Mouse (Mus musculus) stomach, embryonic 14.5 days (tissue): ENCODE data around the gene Dhx8. TPM values are rescaled to one million over a fixed set of nuclear protein-coding genes. Genes with fewer than 3 reads are reported as not detected.

Experiments used
- ATAC-seq: fragments of 200-750 bp; cut with Nextera tagmentation; 2 replicates; pipeline ENCODE4 v1.8.0; 2017; ENCODE audit warnings: low read depth, moderate TSS enrichment; ENCODE audit not compliant: insufficient number of reproducible peaks, insufficient read depth, low FRiP score
- H3K27ac ChIP-seq: fragments of 300-500 bp; sonication (generic); 2 replicates; pipeline ENCODE4 v1.5.1; 2014; ENCODE audit warnings: mild to moderate bottlenecking, low read length, moderate library complexity, mixed read lengths
- H3K27me3 ChIP-seq: fragments of 300-500 bp; sonication (generic); 2 replicates; pipeline ENCODE4 v1.6.1; 2014; ENCODE audit warnings: low read length, control low read depth, mixed read lengths; ENCODE audit not compliant: control insufficient read depth, insufficient read depth
- H3K36me3 ChIP-seq: fragments of 300-500 bp; sonication (generic); 2 replicates; pipeline ENCODE4 v1.6.1; 2014; ENCODE audit warnings: mild to moderate bottlenecking, control low read depth, low read length, moderate library complexity, mixed read lengths; ENCODE audit not compliant: control insufficient read depth, insufficient read depth
- H3K4me1 ChIP-seq: fragments of 300-500 bp; sonication (generic); 2 replicates; pipeline ENCODE4 v1.6.1; 2014; ENCODE audit warnings: low read length, control low read depth, mixed read lengths; ENCODE audit not compliant: control insufficient read depth, insufficient read depth
- H3K4me2 ChIP-seq: fragments of 300-500 bp; sonication (generic); replicated peaks from 2 replicates; pipeline ENCODE4 v1.6.1; 2014; ENCODE audit warnings: low read depth, low read length, control low read depth
- H3K4me3 ChIP-seq: fragments of 300-500 bp; sonication (generic); 2 replicates; pipeline ENCODE4 v1.5.1; 2014; ENCODE audit warnings: low read depth, low read length, control low read depth
- H3K9ac ChIP-seq: fragments of 300-500 bp; sonication (generic); replicated peaks from 2 replicates; pipeline ENCODE4 v1.6.1; 2014; ENCODE audit warnings: low read depth, mild to moderate bottlenecking, control low read depth, low read length, moderate library complexity, mixed read lengths
- H3K9me3 ChIP-seq: fragments of 300-500 bp; sonication (generic); 2 replicates; pipeline ENCODE4 v1.6.1; 2016; ENCODE audit warnings: low read depth, low read length, control low read depth; ENCODE audit not compliant: control insufficient read depth
- WGBS: fragments of 180-500 bp; shearing (Covaris S2); extraction: QIAGEN DNeasy Blood & Tissue Kit; methylation state at CpG from one replicate; pipeline ENCODE4 v1.1.7; 2014; 5-methylcytosine and 5-hydroxymethylcytosine counted together
- polyA plus RNA-seq: library from polyadenylated mRNA; unstranded; fragments of >200 nt; fragmentation: Nextera tagmentation; extraction: Ambion mirVana; gene quantifications from 2 replicates; pipeline ENCODE4 v1.2.1, GENCODE M21; 2014

The Dhx8 gene
- polyA plus RNA-seq, 1 experiment from 2014 or later = 35.3 TPM

DNA sequence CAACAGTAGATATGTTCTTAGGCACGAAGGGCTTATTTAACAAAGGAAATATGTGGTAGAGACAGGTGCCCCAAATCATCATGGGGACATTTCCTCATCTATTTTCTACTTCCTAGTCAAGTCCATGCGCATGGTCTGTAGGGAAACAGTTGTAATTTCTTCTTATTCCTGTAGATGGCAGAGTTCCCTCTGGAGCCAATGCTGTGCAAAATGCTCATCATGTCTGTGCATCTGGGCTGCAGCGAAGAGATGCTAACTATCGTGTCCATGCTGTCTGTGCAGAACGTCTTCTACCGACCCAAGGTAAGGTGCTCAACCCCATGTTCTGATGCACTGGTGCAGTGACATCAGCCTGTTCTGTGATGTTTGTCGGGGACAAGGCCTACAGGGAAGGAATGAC lies 31.0 kb downstream of the Dhx8 start:
- H3K36me3 ChIP-seq = peaks cover 51% of the 10 kb centered on the region
- WGBS = 54% methylated on average over 7 of the region's 7 CpGs

DNA sequence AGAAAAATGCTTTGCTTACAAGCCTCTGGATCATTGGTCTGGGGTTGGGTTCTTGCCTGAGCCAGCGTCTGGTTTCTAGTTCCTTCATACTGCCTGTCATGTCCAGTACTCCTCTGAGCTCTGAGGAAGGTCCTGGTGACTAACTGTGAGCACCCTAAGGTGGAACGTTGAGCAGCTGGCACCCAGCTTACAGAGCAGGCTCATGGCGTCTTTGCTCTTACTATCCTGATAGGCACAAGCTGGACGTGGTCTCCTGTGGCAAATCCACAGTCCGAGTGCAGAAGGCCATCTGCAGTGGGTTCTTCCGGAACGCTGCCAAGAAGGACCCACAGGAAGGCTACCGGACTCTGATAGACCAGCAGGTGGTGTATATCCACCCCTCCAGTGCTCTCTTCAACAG lies 31.8 kb downstream of the Dhx8 start:
- Histone ChIP-seq H3K9me3 (no peaks in the 10 kb centered on the region), H3K9ac (no peak overlapping the region), H3K4me2 (no peak overlapping the region), H3K27ac (no peak overlapping the region), H3K27me3 (no peaks in the 10 kb centered on the region), H3K4me1 (no peaks in the 10 kb centered on the region), H3K36me3 (peaks cover 44% of the 10 kb centered on the region), H3K4me3 (no peak overlapping the region)
- WGBS = 84% methylated on average over 8 of the region's 8 CpGs
- ATAC-seq = no peak

More for the DNA sequence above, 31.0 kb downstream of the Dhx8 start:
- ATAC-seq = no peak
- Histone ChIP-seq H3K27ac (no peak overlapping the region), H3K4me1 (no peaks in the 10 kb centered on the region), H3K9me3 (no peaks in the 10 kb centered on the region), H3K4me2 (no peak overlapping the region), H3K27me3 (no peaks in the 10 kb centered on the region), H3K4me3 (no peak overlapping the region), H3K9ac (no peak overlapping the region)

DNA sequence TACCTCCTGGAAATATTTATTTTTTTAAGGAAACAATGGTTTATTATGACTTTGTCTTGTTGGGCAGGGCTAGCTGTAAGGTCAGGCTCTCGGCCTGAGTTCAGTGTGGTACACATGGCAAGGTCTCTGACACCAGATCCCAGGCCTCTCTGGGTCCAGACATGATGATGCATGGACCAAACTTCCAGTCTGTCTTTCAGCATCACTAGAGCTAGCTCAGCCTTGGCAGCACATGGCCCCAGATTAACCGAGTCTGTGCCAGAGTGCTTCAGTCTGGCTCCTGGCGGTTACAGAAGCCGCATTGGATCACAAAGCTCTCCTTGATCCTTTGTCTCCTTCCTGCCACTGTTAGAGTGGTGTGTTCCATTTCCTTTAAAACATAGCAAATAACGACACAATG lies 34.6 kb downstream of the Dhx8 start:
- 71% methylated on average over 5 of the region's 5 CpGs for WGBS
- H3K27me3 ChIP-seq = no peaks in the 10 kb centered on the region
- no peak for ATAC-seq
- H3K4me1 ChIP-seq = peaks cover 5% of the 10 kb centered on the region; the same call in 1 of the 2 replicates
- peaks cover 41% of the 10 kb centered on the region for H3K36me3 ChIP-seq
- H3K9me3 ChIP-seq = no peaks in the 10 kb centered on the region
- H3K4me3 ChIP-seq = no peak overlapping the region
- no peak overlapping the region for H3K27ac ChIP-seq
- no peak overlapping the region for H3K4me2 ChIP-seq
- no peak overlapping the region for H3K9ac ChIP-seq

DNA sequence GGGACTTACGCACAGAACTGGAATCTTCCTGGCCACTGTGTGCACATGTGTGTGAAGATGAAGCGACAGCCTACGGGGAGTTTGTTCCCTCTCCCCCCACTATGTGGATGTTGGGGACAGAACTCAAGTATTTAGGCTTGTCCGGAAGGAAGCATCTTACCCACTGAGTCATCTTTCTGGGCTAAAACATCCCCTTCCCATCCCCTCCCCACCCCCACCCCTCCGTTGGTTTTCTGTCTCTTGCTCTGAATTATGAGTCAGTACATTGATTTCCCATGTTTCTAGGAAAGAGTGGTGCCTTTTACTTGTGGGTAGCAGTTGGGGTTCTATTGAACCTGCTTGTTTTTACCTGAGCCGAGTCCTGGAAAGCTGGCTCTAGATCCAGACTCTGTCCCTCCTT lies 36.0 kb downstream of the Dhx8 start:
- ATAC-seq = no peak
- peaks cover 11% of the 10 kb centered on the region; the same call in 1 of the 2 replicates for H3K4me1 ChIP-seq
- no peaks in the 10 kb centered on the region for H3K27me3 ChIP-seq
- peaks cover 36% of the 10 kb centered on the region for H3K36me3 ChIP-seq
- WGBS = 84% methylated on average over 6 of the region's 6 CpGs
- no peaks in the 10 kb centered on the region for H3K9me3 ChIP-seq
- H3K9ac ChIP-seq = no peak overlapping the region
- H3K27ac ChIP-seq = no peak overlapping the region
- no peak overlapping the region for H3K4me2 ChIP-seq
- no peak overlapping the region for H3K4me3 ChIP-seq

DNA sequence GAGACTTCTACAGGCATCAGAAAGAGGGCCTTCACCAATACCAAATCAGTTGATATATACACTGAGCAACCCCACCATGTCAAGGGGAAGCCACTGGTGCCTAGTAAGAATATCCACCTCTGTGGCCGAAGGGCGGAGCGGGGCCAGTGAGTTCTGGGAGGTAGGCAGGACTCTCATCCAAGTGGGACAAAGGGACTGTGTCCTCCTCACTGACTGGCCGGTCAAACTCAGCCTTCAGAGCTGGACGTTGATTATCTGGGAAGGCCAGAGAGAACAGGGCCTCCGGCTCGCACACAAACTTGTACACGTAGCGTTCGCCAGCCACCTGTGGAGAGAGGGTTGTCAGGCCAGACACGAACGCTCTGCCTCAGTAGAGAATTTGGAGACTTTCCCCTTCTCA lies 37.5 kb downstream of the Dhx8 start:
- Histone ChIP-seq H3K4me1 (peaks cover 11% of the 10 kb centered on the region; the same call in 1 of the 2 replicates), H3K4me2 (no peak overlapping the region), H3K9ac (no peak overlapping the region), H3K9me3 (no peaks in the 10 kb centered on the region), H3K36me3 (peaks cover 23% of the 10 kb centered on the region), H3K27ac (no peak overlapping the region), H3K27me3 (no peaks in the 10 kb centered on the region), H3K4me3 (no peak overlapping the region)
- ATAC-seq = no peak
- WGBS = 92% methylated on average over 12 of the region's 12 CpGs

DNA sequence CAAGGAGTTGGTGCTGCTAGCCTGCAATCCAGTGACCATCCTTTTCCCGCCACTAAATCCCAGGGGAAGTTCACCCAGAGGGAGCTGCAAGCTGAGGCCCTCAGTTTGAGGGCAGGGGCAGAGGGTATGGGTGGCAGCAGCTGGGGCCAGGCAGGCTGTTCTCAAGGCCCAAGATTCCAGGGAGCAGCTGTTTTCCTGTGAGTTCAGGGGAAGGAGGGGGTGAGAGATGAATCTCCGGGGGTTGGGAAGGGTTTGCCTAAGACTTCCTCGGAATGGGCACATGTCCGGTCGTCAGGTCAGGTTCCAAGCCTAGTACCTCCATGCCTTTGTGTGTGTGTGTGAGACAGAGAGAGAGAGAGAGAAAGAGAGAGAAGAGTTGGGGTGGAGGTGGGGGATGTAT lies 39.3 kb downstream of the Dhx8 start:
- no peaks in the 10 kb centered on the region for H3K27me3 ChIP-seq
- 5% methylated on average over 5 of the region's 5 CpGs for WGBS
- peak overlapping the region; percentile 46 for H3K4me2 ChIP-seq
- H3K27ac ChIP-seq = no peak overlapping the region
- peak; percentile 20; the same call in 1 of the 2 replicates for ATAC-seq
- H3K9ac ChIP-seq = no peak overlapping the region
- H3K4me1 ChIP-seq = peaks cover 11% of the 10 kb centered on the region; the same call in 1 of the 2 replicates
- H3K36me3 ChIP-seq = peaks cover 8% of the 10 kb centered on the region
- peak overlapping the region; percentile 5; the same call in 1 of the 2 replicates for H3K4me3 ChIP-seq
- no peaks in the 10 kb centered on the region for H3K9me3 ChIP-seq

DNA sequence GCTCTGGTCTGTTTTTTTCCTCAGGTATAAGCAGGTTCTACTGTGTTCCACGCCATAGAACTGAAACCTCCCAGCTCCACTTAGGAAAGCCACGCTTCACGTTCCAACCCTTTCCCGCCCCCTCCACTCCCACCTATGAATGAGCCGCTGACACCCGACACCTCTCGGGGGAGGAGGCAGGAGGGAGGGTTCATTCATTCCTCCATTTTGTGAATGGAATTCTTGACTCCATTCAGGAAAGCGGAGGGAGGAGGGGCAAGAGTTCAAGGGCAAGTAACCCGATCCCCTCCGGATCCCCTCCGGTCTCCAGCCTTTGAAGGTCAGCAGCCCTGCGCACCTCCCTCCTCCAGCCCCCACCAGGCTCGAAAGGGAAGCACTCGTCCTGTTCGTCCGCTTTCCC lies 39.7 kb downstream of the Dhx8 start:
- peak; percentile 85 for ATAC-seq
- Histone ChIP-seq H3K36me3 (peaks cover 4% of the 10 kb centered on the region), H3K9me3 (no peaks in the 10 kb centered on the region), H3K4me2 (peak overlapping the region; percentile 46), H3K4me3 (peak overlapping the region; percentile 18), H3K27ac (no peak overlapping the region), H3K9ac (no peak overlapping the region), H3K4me1 (peaks cover 11% of the 10 kb centered on the region; the same call in 1 of the 2 replicates), H3K27me3 (no peaks in the 10 kb centered on the region)
- WGBS = under 1% methylated on average over 16 of the region's 16 CpGs

DNA sequence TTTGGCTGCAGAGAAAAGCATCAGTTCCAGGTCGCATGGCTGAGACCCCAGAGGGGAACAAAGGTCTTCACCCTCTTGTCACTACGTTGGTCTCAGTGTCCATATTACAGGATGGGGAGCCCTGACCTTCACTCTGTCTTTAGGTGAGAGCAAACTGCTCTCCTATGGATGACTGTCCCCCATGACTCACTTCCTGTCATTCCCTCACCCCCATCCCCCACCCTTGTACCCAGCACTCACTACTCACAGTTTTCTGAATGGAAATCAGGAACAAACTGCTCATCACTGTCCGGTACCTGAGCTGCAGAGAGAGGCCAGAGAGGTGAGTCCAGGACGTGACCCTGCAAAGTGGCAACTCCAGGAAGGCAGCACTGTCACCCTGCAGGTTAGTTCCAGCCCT lies 44.1 kb downstream of the Dhx8 start:
- Histone ChIP-seq H3K4me1 (peaks cover 11% of the 10 kb centered on the region; the same call in 1 of the 2 replicates), H3K27ac (no peak overlapping the region), H3K9ac (no peak overlapping the region), H3K4me3 (no peak overlapping the region), H3K4me2 (no peak overlapping the region), H3K36me3 (no peaks in the 10 kb centered on the region), H3K27me3 (no peaks in the 10 kb centered on the region), H3K9me3 (no peaks in the 10 kb centered on the region)
- no peak for ATAC-seq
- 70% methylated on average over 4 of the region's 4 CpGs for WGBS

DNA sequence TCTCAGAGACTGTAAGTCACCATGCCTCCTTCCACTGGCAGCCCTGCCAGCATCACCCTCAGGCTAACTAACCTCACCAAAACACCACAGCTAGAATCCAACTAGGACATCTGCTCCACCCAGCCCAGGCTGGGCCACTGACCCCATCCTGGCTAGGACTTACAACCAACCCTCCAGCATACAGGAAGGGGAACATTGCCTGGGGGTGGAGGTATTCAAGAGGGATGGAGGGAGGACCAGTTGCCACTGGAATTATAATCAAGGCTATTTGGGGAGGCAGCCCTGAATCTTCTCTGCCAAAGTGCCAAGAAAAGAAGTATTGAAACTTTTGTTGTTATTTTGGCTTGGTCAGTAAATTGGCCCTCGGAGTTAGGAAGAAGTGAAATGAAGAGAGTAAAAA lies 50.4 kb downstream of the Dhx8 start:
- Histone ChIP-seq H3K4me1 (peaks cover 19% of the 10 kb centered on the region; the same call in 1 of the 2 replicates), H3K36me3 (no peaks in the 10 kb centered on the region), H3K9ac (no peak overlapping the region), H3K9me3 (no peaks in the 10 kb centered on the region), H3K4me3 (no peak overlapping the region), H3K27me3 (peaks cover 24% of the 10 kb centered on the region), H3K27ac (no peak overlapping the region), H3K4me2 (no peak overlapping the region)
- 58% methylated on average over 1 of the region's 1 CpGs for whole genome bisulfite sequencing
- ATAC-seq = no peak
